Mouse (Mus musculus): ENCODE measurements around the gene Slc25a28.

Slc25a28 gene

DNA sequence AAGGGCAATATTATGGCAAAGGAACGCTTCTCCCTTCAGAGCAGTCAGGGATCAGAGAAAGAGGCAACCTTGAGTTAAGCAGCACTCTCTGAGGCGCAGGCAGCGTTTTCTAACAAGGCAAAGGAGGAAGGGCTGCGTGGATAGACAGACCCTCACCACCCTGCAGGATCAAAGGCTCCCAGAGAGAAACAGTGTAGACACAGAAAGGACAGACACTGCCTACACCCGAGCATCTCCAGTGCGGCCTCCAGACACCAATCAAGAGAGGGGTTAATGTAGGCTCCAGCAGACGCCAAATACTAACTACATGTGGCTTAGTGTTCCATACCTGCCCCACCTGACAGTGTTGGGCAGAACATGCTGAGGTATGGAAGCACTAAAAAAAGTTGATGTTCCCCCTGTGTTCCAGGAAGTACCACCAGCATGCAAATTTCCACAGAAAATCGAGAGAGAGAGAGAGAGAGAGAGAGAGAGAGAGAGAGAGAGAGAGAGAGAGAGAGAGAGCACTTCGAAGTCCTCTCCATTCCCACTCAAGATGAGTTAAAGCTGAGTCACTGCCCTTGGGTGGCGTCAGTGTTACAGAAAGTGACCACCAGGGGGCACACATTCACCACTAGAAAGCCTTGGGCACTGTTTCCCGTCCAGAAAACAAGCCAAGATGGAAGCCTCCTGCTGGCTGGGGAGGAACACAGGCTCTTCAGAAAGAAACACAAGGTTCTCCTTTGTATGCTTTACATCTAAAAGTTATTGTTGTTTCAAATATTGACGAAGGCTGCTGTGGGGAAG, 44.0 kb downstream of the Slc25a28 start:
- DNase-seq (ENCODE audit: low read depth), result peak; percentile 99

DNA sequence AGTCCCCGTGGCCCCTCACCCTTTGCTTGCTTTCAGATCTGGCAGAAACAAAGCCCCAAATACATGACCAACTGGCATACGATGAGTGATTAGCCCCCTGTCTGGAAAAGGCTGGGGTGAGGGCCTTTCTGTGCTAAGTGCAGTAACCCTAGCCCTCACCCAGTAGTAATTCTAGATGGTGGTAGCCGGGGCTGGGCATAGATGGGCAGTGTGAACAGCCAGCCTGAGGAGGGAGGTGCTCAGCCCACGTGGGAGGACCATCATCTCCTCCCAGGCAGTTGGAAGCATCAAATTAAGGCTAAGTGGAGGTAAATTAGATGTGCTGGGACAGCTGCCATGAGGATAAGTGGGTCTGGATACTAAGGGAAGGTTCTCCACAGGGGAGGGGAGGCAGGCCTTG, 45.6 kb downstream of the Slc25a28 start:
- no peak for DNase-seq (ENCODE audit: low read depth)

- no peak for DNase-seq (ENCODE audit: low read depth)
Observed at GRCm38 (mm10) chr19:43627345-43627744, 47.3 kb downstream of the Slc25a28 start.

DNA sequence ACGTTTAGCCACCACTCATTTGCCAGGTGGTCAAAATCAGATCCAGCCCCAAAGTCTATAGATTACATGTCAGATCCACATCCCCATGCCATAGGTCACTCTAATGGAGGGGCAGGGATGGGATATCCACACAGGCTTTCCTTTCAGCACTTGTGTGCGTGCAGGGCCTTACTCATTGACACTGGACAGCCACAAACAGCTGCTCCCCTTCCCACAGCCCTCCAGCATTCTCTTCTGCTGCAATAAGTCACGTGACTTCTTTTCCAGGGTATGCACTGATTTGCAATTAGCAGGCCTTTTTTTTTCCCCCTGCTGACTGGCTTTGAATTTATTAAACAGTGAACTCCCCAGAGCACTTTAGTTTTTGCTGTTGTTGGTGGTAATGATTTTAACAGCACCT, 48.5 kb downstream of the Slc25a28 start:
- no peak for DNase-seq (ENCODE audit: low read depth)

GRCm38 (mm10) chr19:43623913-43624312, 50.8 kb downstream of the Slc25a28 start:
- DNase-seq (ENCODE audit: low read depth), result peak; percentile 91

- DNase-seq (ENCODE audit: low read depth), result no peak
Observed at GRCm38 (mm10) chr19:43619916-43620479, 54.7 kb downstream of the Slc25a28 start.

DNA sequence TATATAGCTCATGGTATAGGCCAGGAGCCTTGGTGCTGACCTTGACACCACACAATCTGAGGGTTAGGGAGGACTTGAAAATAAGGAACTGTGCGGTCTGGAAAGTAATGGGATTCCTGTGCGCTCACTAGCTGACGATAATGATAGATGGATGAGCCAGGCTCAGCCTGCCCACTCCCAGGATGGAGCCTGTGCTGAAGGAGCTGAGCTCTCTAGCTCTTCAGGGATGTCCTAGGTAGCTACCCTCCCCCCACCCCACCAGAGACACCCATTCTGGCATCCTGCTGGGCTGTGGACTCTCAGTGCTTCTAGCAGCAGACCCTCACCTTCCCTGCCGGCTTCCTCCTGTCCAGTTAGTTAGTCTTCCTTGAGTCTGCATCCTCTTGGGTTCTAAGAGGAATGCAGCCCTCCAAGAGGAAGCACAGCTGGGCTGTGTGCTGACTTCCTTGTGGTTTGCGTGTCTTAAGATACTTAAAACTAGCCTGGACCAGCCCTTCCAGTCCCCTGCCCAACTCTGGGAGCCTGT, 56.1 kb downstream of the Slc25a28 start:
- DNase-seq (ENCODE audit: low read depth), result no peak

- DNase-seq (ENCODE audit: low read depth), result no peak
Observed at GRCm38 (mm10) chr19:43617761-43618349, 56.8 kb downstream of the Slc25a28 start.

- DNase-seq (ENCODE audit: low read depth), result no peak
Observed at GRCm38 (mm10) chr19:43616889-43617288, 57.8 kb downstream of the Slc25a28 start.

DNA sequence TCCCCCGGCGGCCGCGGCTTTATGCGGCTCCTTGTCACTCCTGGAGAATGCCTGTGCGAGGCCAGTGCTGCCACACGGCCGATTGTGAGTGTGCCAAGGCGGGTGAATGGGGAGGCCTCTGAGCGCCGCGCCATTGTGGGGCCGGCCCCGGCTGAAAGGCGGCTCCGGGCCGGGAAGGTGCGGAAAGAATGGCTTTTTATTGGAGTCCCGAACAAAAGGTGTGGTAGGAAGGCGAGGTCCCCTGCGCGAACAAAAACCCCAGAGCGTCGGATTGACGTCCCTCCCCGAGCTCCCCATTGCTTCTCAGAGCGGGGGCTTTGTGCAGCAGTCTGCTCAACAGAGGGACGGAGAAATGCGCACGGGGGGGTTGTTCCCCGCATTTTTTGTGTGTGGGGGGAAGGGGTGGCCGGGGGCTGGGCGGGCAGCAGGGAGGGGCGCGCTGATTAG, 58.2 kb downstream of the Slc25a28 start:
- DNase-seq (ENCODE audit: low read depth), result no peak

DNA sequence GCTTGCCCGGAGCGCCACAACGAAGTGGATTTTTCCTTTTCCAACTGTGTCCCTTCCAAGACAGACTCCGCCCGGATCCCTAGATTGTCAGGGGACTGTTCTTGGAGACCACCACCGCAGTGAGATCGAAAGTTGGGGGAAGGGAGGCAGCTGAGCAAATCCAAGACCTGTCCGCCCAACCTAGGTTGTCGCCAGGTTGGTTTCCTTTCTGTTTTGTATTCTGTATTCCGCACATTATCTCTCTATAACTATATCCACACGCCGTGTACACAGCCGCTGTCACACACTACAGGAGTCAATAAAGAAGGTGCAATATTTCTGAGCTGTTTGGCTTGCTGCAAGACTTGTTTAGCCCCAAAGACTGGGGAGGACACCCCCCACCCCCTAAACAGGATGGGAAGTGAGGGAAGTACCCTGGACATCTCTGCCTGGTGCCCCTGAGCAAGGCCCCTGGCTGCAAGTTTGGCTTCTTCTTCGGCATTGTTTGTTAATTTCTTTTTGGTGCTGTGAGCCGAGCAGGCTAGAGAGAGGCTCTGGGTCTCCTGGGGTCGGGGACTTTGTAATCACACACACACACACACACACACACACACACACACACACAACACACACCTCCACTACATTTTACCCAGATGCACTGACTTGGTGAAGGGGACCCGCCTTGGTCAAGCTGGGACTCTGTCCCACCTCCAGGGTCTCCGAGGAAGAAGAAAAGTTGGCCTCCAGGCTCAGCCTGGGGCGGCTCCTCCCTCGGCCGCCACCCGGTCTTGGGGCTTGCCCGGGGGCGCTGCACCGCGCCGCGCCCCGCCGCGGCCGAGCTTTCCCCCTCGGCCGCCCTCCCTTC, 58.9 kb downstream of the Slc25a28 start:
- DNase-seq (ENCODE audit: low read depth), result no peak

GRCm38 (mm10) chr19:43615074-43615445, 59.6 kb downstream of the Slc25a28 start:
- DNase-seq (ENCODE audit: low read depth), result no peak

GRCm38 (mm10) chr19:43614341-43615073, 60.2 kb downstream of the Slc25a28 start:
- no peak for DNase-seq (ENCODE audit: low read depth)
